Mouse (Mus musculus): ENCODE data around the gene Tbx21. TPM values are rescaled to one million over a fixed set of nuclear protein-coding genes. Genes with fewer than 3 reads are reported as not detected.

Gene Tbx21
- polyA plus RNA-seq (2015; fragmentation: Nextera tagmentation; extraction: Ambion mirVana): 0.09 and 0.13 TPM in 2 replicates

DNA sequence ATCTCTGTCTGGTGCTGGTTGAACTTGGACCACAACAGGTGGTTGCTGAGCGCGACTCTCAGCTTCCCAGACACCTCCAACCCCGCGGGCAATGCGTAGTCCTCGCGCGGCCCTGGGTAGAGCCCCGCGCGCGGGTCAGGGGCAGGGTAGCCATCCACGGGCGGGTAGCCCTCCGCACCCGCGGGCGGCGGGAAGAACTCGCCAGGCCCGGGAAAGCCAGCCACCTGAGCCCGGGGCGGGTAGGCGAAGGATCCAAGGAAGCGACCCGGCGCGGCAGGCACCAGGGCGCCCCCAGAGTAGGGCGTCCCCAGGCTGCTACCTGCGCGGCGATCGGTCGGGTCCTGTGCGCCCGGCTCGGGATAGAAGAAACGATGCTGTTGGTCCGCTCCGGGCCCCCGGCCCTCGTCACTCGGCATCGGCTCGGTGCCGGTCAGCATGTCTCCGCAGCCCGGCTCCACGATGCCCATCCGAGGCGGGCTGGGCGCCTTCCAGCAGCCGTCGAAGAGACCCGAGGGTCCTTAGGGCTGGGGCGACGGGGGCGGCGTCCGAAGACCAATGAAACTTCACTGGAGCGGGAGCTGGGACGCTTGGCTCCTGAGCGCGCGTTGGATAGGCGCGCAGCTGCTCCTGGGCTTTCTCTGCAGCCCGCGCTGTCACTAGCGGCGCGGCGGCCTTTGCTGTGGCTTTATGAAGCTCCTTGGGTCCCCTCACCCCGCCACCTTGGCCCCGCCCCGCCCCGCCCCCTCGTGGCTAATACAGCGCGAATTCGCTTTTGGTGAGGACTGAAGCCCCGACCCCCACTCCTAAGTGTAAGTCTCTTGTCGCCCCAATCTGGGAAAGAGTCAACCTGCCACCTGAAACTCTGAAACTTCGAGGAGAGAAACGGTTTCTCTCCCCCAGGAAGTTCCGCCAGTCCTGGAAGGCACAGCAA is at the start of gene Tbx21:
Tbx21 (minus strand) TSS at position 661 of the 931 bp plus-strand sequence.
- TF ChIP-seq CTCF (IDR thresholded peaks at IDR 0.05; ENCODE audit: low read depth): no peak
- no peaks in the 10 kb centered on the region for H3K36me3 ChIP-seq (ENCODE audit: control insufficient read depth, insufficient read depth)
- H3K9me3 ChIP-seq (ENCODE audit: control insufficient read depth): no peaks in the 10 kb centered on the region
- H3K27ac ChIP-seq (ENCODE audit: low read depth, low read length): no peak within 1 kb of the TSS
- no peaks in the 10 kb centered on the region for H3K4me1 ChIP-seq (replicated peaks; ENCODE audit: control insufficient read depth, insufficient read depth, low read length)
- H3K4me2 ChIP-seq (replicated peaks; ENCODE audit: low read depth): peak within 1 kb of the TSS; percentile 64
- H3K4me3 ChIP-seq (ENCODE audit: low read depth, low read length): peak within 1 kb of the TSS; percentile 40
- WGBS: under 1% methylated on average over 86 of the region's 87 CpGs
- no peak for ATAC-seq
- H3K9ac ChIP-seq (ENCODE audit: low read depth, low read length): peak within 1 kb of the TSS; percentile 7; the same call in 1 of the 2 replicates
- H3K27me3 ChIP-seq (replicated peaks; ENCODE audit: control insufficient read depth, insufficient read depth, low read length): peaks cover 59% of the 10 kb centered on the region

DNA sequence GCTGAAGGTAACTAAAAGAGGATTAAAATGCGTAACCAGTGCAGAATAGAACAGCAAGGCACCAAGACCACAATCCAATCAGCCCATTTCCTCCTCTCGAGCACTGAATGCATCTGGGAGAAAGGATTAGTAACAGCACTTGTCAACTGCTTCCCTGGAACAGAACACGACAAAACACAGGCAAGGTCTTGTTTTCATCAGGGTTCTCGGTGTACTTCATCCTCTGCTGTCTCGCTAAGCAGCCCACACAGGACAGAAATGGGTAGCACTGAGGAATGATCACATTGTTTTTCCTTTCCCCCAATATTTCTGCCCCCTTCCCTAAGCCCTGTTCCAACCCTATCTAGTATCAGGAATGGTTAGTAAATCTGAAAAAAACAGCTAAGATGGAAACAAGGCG is 45.2 kb upstream of the Tbx21 start:
- H3K36me3 ChIP-seq (ENCODE audit: control insufficient read depth, insufficient read depth): peaks cover 71% of the 10 kb centered on the region
- no peak for TF ChIP-seq CTCF (IDR thresholded peaks at IDR 0.05; ENCODE audit: low read depth)

DNA sequence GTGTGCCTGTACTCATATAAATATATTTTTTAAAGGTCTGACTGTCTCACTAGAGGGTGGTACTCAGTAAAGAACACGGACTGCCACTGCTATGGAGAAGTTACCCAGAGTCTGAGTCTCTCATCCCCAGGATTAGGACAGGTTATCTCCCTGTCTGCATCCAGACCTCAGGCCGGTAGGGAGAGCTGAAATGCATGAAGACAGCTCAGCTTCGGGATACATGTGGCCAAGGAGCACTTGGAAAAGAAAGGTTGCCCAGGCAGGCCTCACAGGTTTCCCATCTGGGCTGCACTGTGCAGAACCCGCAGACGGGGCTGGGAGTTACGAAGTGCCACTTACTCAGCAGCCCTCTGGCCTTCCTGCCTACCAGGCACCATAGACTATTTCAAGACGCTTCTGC is 41.9 kb upstream of the Tbx21 start:
- H3K36me3 ChIP-seq (ENCODE audit: control insufficient read depth, insufficient read depth): peaks cover 43% of the 10 kb centered on the region
- H3K27ac ChIP-seq (ENCODE audit: low read depth, low read length): no peak overlapping the region
- peaks cover 7% of the 10 kb centered on the region; the same call in 1 of the 2 replicates for H3K27me3 ChIP-seq (replicated peaks; ENCODE audit: control insufficient read depth, insufficient read depth, low read length)
- H3K9ac ChIP-seq (ENCODE audit: low read depth, low read length): no peak overlapping the region
- ATAC-seq: no peak
- no peak for TF ChIP-seq CTCF (IDR thresholded peaks at IDR 0.05; ENCODE audit: low read depth)
- H3K4me2 ChIP-seq (replicated peaks; ENCODE audit: low read depth): no peak overlapping the region
- no peak overlapping the region for H3K4me3 ChIP-seq (ENCODE audit: low read depth, low read length)
- 77% methylated on average over 7 of the region's 7 CpGs for WGBS
- no peaks in the 10 kb centered on the region for H3K4me1 ChIP-seq (replicated peaks; ENCODE audit: control insufficient read depth, insufficient read depth, low read length)
- no peaks in the 10 kb centered on the region for H3K9me3 ChIP-seq (ENCODE audit: control insufficient read depth)

More for the DNA sequence above, 45.2 kb upstream of the Tbx21 start:
- no peaks in the 10 kb centered on the region for H3K4me1 ChIP-seq (replicated peaks; ENCODE audit: control insufficient read depth, insufficient read depth, low read length)
- H3K9ac ChIP-seq (ENCODE audit: low read depth, low read length): no peak overlapping the region
- no peak overlapping the region for H3K4me3 ChIP-seq (ENCODE audit: low read depth, low read length)
- H3K27ac ChIP-seq (ENCODE audit: low read depth, low read length): no peak overlapping the region
- no peaks in the 10 kb centered on the region for H3K27me3 ChIP-seq (replicated peaks; ENCODE audit: control insufficient read depth, insufficient read depth, low read length)
- no peaks in the 10 kb centered on the region for H3K9me3 ChIP-seq (ENCODE audit: control insufficient read depth)
- no peak overlapping the region for H3K4me2 ChIP-seq (replicated peaks; ENCODE audit: low read depth)
- WGBS: 70% methylated on average over 6 of the region's 6 CpGs
- ATAC-seq: no peak

DNA sequence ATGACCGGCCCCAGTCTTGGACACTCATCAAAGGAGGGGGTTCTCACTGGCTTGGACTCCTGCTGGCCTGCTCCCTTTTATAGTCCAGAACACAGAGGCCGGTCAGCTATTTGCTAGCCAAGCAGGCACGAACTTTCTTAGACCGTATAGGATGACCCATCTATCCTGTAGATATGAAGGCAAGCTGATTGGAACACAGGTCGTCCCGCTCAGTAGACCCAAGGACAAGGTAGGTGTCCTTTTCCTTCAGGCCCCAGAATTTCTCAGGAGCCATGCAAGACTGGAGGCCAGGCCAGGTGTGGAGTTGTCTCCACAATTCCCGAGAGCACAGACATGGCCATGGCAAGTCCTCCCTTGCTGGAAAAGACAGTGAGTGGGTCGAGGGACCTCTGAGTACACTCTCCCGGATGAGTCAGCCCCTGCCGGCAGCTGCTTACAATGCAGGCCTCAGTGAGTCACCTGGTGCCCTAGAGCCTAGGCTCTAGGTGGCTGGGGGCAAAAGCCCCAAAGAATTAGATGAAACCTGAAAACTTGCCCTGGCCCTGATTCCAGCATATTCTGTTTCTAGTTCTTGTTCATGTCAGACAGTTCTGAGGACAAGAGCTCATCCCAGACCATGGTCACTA is 37.6 kb upstream of the Tbx21 start:
- Histone ChIP-seq H3K4me2 (replicated peaks; ENCODE audit: low read depth) (no peak overlapping the region), H3K4me1 (replicated peaks; ENCODE audit: control insufficient read depth, insufficient read depth, low read length) (no peaks in the 10 kb centered on the region), H3K27ac (ENCODE audit: low read depth, low read length) (no peak overlapping the region), H3K4me3 (ENCODE audit: low read depth, low read length) (no peak overlapping the region), H3K9me3 (ENCODE audit: control insufficient read depth) (no peaks in the 10 kb centered on the region), H3K36me3 (ENCODE audit: control insufficient read depth, insufficient read depth) (peaks cover 8% of the 10 kb centered on the region; the same call in 1 of the 2 replicates), H3K27me3 (replicated peaks; ENCODE audit: control insufficient read depth, insufficient read depth, low read length) (peaks cover 16% of the 10 kb centered on the region; the same call in 1 of the 2 replicates), H3K9ac (ENCODE audit: low read depth, low read length) (no peak overlapping the region)
- WGBS: 39% methylated on average over 10 of the region's 10 CpGs
- peak; percentile 49 for TF ChIP-seq CTCF (IDR thresholded peaks at IDR 0.05; ENCODE audit: low read depth)
- ATAC-seq: no peak

DNA sequence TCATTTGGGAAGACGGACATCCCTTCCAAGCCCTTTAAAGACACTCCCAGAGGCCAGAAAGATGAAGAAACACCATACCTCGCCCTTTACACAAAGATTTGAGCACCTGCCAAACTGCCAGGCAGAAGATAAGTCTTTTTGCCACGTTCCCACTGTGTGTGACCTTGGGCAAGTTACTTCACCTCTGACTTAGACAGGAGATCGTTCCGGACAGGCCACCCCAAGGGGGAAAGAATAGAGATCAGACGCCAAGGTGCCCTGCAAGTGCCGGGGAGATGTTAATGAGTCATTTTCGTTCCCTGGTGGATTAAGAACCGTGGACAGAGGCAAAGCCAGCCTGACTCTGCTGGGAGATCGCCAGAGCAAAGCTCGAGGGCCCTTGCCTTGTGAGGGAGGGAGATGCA is 36.9 kb upstream of the Tbx21 start:
- no peaks in the 10 kb centered on the region for H3K9me3 ChIP-seq (ENCODE audit: control insufficient read depth)
- H3K27ac ChIP-seq (ENCODE audit: low read depth, low read length): no peak overlapping the region
- H3K4me1 ChIP-seq (replicated peaks; ENCODE audit: control insufficient read depth, insufficient read depth, low read length): no peaks in the 10 kb centered on the region
- H3K4me2 ChIP-seq (replicated peaks; ENCODE audit: low read depth): peak overlapping the region; percentile 95; the same call in 1 of the 2 replicates
- TF ChIP-seq CTCF (IDR thresholded peaks at IDR 0.05; ENCODE audit: low read depth): no peak
- H3K4me3 ChIP-seq (ENCODE audit: low read depth, low read length): peak overlapping the region; percentile 76
- H3K36me3 ChIP-seq (ENCODE audit: control insufficient read depth, insufficient read depth): peaks cover 5% of the 10 kb centered on the region; the same call in 1 of the 2 replicates
- H3K27me3 ChIP-seq (replicated peaks; ENCODE audit: control insufficient read depth, insufficient read depth, low read length): peaks cover 21% of the 10 kb centered on the region; the same call in 1 of the 2 replicates
- WGBS: 2% methylated on average over 11 of the region's 11 CpGs
- no peak for ATAC-seq
- no peak overlapping the region for H3K9ac ChIP-seq (ENCODE audit: low read depth, low read length)

DNA sequence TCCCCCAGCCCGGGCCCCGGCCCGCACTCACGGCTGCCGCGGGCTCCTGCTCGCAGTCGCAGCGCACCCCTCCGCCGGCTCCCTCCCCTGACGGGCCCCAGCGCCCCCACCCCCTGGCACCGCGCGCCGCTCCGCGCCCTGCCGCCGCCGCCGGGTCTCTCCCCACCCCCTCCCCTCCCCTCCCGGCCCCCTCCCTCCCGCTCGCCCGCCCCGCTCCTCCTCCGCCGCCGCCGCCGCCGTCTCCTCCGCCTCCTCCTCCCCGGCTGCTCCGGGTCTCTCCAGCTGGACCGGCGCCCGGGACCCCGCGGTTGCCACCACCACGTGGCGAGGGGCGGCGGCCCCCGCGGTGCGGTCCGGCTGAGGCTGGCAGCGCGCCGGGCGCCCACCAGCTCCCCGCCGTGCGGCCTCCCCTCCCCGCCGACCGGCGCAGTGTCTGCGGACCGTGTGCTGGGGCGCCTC is 36.2 kb upstream of the Tbx21 start, which contains the start of gene Tbkbp1:
Tbkbp1 (minus strand) TSS at position 153 of the 459 bp plus-strand sequence.
- H3K9ac ChIP-seq (ENCODE audit: low read depth, low read length): peak within 1 kb of the TSS; percentile 66
- H3K27me3 ChIP-seq (replicated peaks; ENCODE audit: control insufficient read depth, insufficient read depth, low read length): peaks cover 24% of the 10 kb centered on the region
- H3K4me1 ChIP-seq (replicated peaks; ENCODE audit: control insufficient read depth, insufficient read depth, low read length): no peaks in the 10 kb centered on the region
- peak within 1 kb of the TSS; percentile 76 for H3K4me3 ChIP-seq (ENCODE audit: low read depth, low read length)
- no peak for TF ChIP-seq CTCF (IDR thresholded peaks at IDR 0.05; ENCODE audit: low read depth)
- peak; percentile 9; the same call in 1 of the 2 replicates for ATAC-seq
- peak within 1 kb of the TSS; percentile 68 for H3K27ac ChIP-seq (ENCODE audit: low read depth, low read length)
- H3K9me3 ChIP-seq (ENCODE audit: control insufficient read depth): no peaks in the 10 kb centered on the region
- H3K36me3 ChIP-seq (ENCODE audit: control insufficient read depth, insufficient read depth): peaks cover 5% of the 10 kb centered on the region; the same call in 1 of the 2 replicates
- peak within 1 kb of the TSS; percentile 95 for H3K4me2 ChIP-seq (replicated peaks; ENCODE audit: low read depth)
- WGBS: under 1% methylated on average over 33 of the region's 64 CpGs
